Mouse (Mus musculus) heart, embryonic 11.5 days (tissue): Measurements from ENCODE around the gene Dupd1. TPM values are rescaled to one million over a fixed set of nuclear protein-coding genes. Genes with fewer than 3 reads are reported as not detected.
A peak's percentile ranks its signal among the peaks of the same experiment; 100 is the strongest.
"Not testable (repeated sequence)": the region's sequence is repeated elsewhere in the genome, so short reads cannot be mapped to it uniquely, and the experiment has no call there.

ENCODE experiments used
- ATAC-seq: fragments of 200-750 bp; cut with Nextera tagmentation; replicated peaks from 2 replicates; pipeline ENCODE4 v1.8.0; 2017; ENCODE audit warnings: moderate library complexity; ENCODE audit not compliant: insufficient number of reproducible peaks, low FRiP score, low TSS enrichment
- H3K27ac ChIP-seq: fragments of 300-500 bp; sonication (generic); 2 replicates; pipeline ENCODE4 v1.5.1; 2014; ENCODE audit warnings: mild to moderate bottlenecking, low read depth, low read length
- H3K27me3 ChIP-seq: fragments of 300-500 bp; sonication (generic); 2 replicates; pipeline ENCODE4 v1.6.1; 2014; ENCODE audit warnings: mild to moderate bottlenecking, low read length, mixed read lengths; ENCODE audit not compliant: control insufficient read depth, insufficient read depth
- H3K36me3 ChIP-seq: fragments of 300-500 bp; sonication (generic); 2 replicates; pipeline ENCODE4 v1.6.1; 2014; ENCODE audit warnings: mild to moderate bottlenecking, low read length, moderate library complexity, mixed read lengths; ENCODE audit not compliant: control insufficient read depth, insufficient read depth
- H3K4me1 ChIP-seq: fragments of 300-500 bp; sonication (generic); 2 replicates; pipeline ENCODE4 v1.6.1; 2014; ENCODE audit warnings: low read length; ENCODE audit not compliant: control insufficient read depth, insufficient read depth
- H3K4me2 ChIP-seq: fragments of 300-500 bp; sonication (generic); 2 replicates; pipeline ENCODE4 v1.6.1; 2014; ENCODE audit warnings: mild to moderate bottlenecking, moderate library complexity
- H3K4me3 ChIP-seq: fragments of 300-500 bp; sonication (generic); 2 replicates; pipeline ENCODE4 v1.5.1; 2014; ENCODE audit warnings: low read depth, low read length
- H3K9ac ChIP-seq: fragments of 300-500 bp; sonication (generic); 2 replicates; pipeline ENCODE4 v1.6.1; 2014; ENCODE audit warnings: mild to moderate bottlenecking, low read depth, low read length, moderate library complexity
- H3K9me3 ChIP-seq: fragments of 300-500 bp; sonication (generic); replicated peaks from 2 replicates; pipeline ENCODE4 v1.6.1; 2016; ENCODE audit warnings: low read length; ENCODE audit not compliant: control insufficient read depth
- WGBS: fragments of 180-500 bp; shearing (Covaris S2); extraction: QIAGEN DNeasy Blood & Tissue Kit; methylation state at CpG from one replicate; pipeline ENCODE4 v1.1.7; 2014; ENCODE audit not compliant: insufficient replicate concordance; 5-methylcytosine and 5-hydroxymethylcytosine counted together
- polyA plus RNA-seq: library from polyadenylated mRNA; unstranded; fragments of >200 nt; fragmentation: Nextera tagmentation; extraction: Ambion mirVana; gene quantifications from 2 replicates; pipeline ENCODE4 v1.2.1, GENCODE M21; 2014

Gene Dupd1
- polyA plus RNA-seq, 1 experiment from 2014 or later, result not detected

DNA sequence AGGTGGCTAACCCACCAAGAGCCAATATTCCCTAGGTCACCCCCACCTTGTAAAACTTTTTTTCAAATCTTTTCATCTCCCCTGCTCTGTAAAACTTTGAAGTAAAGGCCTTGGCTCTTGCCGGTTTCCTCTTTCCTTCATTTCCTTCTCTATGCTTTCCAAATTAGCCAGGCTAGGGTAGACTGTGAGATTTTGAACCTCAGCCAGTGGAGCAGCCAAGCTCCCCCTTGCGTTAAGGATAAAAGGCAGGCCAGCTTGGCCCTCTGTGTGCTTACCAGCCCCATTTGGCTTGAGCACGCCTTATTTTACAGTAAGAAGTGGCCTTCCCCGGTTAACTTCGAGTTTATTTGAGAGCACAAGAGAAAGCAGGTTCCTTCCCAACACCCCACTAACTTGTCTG, 39.9 kb downstream of the Dupd1 start:
- no peaks in the 10 kb centered on the region for H3K9me3 ChIP-seq
- peaks cover 8% of the 10 kb centered on the region for H3K36me3 ChIP-seq
- H3K27me3 ChIP-seq, result no peaks in the 10 kb centered on the region; the same call in 1 of the 2 replicates
- H3K4me1 ChIP-seq, result peaks cover 4% of the 10 kb centered on the region
- H3K4me3 ChIP-seq, result no peak overlapping the region
- no peak overlapping the region for H3K4me2 ChIP-seq
- 71% methylated on average over 5 of the region's 5 CpGs for WGBS
- H3K27ac ChIP-seq, result no peak overlapping the region
- no peak for ATAC-seq
- no peak overlapping the region for H3K9ac ChIP-seq

DNA sequence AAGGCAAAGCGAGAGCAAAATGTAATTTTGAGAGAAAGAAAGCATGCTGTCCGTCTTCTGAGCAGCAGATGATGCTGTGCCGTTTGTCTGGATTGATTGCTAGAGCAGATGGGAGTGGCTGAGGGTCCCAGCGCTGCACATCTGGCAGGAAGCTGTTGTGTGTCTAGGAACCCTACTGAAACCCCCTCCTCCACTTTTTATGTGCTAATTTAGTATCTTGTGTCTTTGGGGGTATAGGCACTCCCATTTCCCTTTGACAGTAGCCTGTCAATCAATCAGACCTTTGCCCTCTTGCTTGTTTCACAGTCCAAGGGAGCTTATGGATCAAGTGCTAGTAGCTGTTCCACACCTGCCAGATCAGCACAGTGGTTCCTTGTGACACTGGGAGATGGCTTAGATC, 41.3 kb downstream of the Dupd1 start:
- no peak overlapping the region for H3K27ac ChIP-seq
- H3K36me3 ChIP-seq, result peaks cover 17% of the 10 kb centered on the region
- ATAC-seq, result no peak
- H3K27me3 ChIP-seq, result no peaks in the 10 kb centered on the region; the same call in 1 of the 2 replicates
- no peaks in the 10 kb centered on the region; the same call in 1 of the 2 replicates for H3K4me1 ChIP-seq
- H3K4me2 ChIP-seq, result no peak overlapping the region
- no peak overlapping the region for H3K4me3 ChIP-seq
- no peaks in the 10 kb centered on the region for H3K9me3 ChIP-seq
- H3K9ac ChIP-seq, result no peak overlapping the region
- WGBS, result 79% methylated on average over 4 of the region's 4 CpGs

DNA sequence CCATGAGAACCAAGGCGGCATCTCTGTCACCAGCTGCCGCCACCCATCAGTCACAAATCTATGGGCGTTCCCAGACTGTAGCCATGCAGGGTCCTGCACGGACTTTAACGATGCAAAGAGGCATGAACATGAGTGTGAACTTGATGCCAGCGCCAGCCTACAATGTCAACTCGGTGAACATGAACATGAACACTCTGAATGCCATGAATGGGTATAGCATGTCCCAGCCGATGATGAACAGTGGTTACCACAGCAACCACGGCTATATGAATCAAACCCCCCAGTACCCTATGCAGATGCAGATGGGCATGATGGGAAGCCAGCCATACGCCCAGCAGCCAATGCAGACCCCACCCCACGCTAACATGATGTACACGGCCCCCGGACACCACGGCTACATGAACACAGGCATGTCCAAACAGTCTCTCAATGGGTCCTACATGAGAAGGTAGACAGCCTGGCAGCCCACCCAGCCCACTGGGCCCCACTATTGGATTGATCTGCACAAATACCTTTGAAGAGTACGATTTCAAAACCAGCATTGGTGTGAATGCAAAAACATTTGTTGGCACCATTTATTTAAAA, 43.9 kb downstream of the Dupd1 start:
- peaks cover 17% of the 10 kb centered on the region for H3K36me3 ChIP-seq
- not testable (repeated sequence) for ATAC-seq, H3K4me1 ChIP-seq, H3K9me3 ChIP-seq, H3K9ac ChIP-seq, H3K27ac ChIP-seq, H3K4me2 ChIP-seq, H3K4me3 ChIP-seq, H3K27me3 ChIP-seq
- 92% methylated on average over 15 of the region's 15 CpGs for WGBS

DNA sequence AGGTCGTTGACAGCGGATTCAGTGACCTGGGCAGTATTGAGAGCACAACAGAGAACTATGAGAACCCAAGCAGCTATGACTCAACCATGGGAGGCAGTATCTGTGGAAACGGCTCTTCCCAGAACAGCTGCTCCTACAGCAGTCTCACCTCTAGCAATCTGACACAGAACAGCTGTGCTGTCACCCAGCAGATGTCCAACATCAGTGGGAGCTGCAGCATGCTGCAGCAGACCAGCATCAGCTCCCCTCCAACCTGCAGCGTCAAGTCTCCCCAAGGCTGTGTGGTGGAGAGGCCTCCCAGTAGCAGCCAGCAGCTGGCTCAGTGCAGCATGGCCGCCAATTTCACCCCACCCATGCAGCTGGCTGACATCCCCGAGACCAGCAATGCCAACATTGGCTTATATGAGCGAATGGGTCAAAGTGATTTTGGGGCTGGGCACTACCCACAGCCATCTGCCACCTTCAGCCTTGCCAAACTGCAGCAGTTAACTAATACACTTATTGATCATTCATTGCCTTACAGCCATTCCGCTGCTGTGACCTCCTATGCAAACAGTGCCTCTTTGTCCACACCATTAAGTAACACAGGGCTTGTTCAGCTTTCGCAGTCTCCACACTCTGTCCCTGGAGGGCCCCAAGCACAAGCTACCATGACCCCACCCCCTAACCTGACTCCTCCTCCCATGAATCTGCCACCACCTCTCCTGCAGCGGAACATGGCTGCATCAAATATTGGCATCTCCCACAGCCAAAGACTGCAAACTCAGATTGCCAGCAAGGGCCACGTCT, 44.5 kb downstream of the Dupd1 start:
- Histone ChIP-seq H3K9me3 (no peaks in the 10 kb centered on the region), H3K4me3 (no peak overlapping the region), H3K9ac (no peak overlapping the region), H3K36me3 (peaks cover 17% of the 10 kb centered on the region), H3K27me3 (no peaks in the 10 kb centered on the region), H3K4me1 (no peaks in the 10 kb centered on the region; the same call in 1 of the 2 replicates), H3K27ac (no peak overlapping the region), H3K4me2 (no peak overlapping the region)
- 0 out of 2 replicates have a peak, but pooled peaks have one; percentile 46 for ATAC-seq
- 77% methylated on average over 11 of the region's 11 CpGs for WGBS

DNA sequence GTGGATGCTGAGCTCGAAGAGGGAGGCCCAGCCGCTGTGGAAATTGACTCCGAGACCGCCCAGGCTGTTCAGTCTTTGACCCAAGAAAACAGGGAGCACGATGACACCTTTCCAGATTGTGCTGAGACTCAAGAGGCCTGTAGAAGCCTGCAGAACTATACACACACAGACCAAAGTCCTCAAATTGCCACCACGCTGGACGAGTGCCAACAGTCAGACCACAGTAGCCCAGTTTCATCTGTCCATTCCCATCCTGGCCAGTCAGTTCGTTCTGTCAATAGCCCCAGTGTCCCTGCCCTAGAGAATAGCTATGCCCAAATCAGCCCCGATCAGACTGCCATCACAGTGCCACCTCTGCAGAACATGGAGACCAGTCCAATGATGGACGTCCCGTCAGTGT, 45.2 kb downstream of the Dupd1 start:
- no peaks in the 10 kb centered on the region for H3K9me3 ChIP-seq
- H3K4me3 ChIP-seq, result no peak overlapping the region
- H3K4me2 ChIP-seq, result no peak overlapping the region
- peaks cover 17% of the 10 kb centered on the region for H3K36me3 ChIP-seq
- no peaks in the 10 kb centered on the region for H3K27me3 ChIP-seq
- ATAC-seq, result no peak
- H3K27ac ChIP-seq, result no peak overlapping the region
- WGBS, result 84% methylated on average over 11 of the region's 11 CpGs
- no peak overlapping the region for H3K9ac ChIP-seq
- H3K4me1 ChIP-seq, result no peaks in the 10 kb centered on the region; the same call in 1 of the 2 replicates

DNA sequence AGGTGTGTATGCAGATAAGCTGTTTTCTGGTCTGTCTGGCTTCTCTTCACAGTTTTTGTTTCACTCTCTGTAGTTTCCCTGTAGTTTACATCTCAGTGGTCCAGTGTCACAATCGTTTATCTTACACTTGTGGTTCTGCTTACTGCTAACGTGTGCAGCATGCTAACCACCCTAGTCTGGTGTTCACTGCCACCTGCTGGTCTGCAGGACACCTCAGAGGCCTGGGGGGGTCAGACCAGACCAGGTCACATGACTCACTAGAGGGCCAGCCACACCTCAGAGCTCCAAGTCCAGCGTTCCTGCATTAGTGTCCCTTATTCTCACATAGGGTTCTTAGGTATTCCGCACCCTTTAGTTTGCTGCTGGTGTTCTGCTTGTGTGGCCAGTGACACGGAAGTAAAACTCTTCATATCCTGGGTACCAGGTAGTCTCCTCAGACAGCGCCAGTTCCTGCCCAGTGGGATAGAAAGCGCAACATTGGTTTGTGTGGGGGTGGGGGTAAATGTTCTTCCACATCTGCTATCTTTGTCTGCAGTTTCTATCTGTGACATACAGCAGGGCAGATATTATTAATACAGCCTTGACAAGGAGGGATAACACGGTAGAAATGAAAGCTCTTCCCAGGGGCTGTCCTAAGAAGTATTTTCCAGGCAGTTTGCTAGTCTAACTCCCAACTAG, 51.8 kb downstream of the Dupd1 start:
- no peak for ATAC-seq
- Histone ChIP-seq H3K27me3 (no peaks in the 10 kb centered on the region), H3K36me3 (peaks cover 10% of the 10 kb centered on the region; the same call in 1 of the 2 replicates), H3K4me2 (no peak overlapping the region), H3K27ac (no peak overlapping the region), H3K9ac (no peak overlapping the region), H3K4me1 (peaks cover 9% of the 10 kb centered on the region), H3K4me3 (no peak overlapping the region), H3K9me3 (no peaks in the 10 kb centered on the region)
- 75% methylated on average over 8 of the region's 8 CpGs for WGBS

DNA sequence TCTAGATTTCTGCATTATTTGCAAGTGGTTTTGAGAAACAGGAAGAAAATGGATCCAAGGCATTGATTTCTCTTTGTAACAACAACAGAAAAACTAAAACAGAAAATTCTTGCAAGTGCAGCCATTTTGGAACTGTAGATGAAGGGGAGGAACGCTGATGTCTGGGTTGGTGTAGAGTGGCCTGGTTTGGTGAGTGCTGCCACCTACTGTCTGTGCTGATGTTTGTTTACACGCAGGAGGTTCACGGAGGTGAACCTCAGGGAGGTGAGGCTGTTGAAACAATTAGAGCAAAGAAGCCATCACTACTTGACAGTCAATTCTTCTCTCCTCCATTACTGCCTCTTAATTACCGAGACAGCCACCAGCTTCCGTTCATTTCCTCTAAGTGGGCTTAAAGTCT, 54.7 kb downstream of the Dupd1 start:
- H3K9ac ChIP-seq, result no peak overlapping the region
- ATAC-seq, result 0 out of 2 replicates have a peak, but pooled peaks have one; percentile 68

DNA sequence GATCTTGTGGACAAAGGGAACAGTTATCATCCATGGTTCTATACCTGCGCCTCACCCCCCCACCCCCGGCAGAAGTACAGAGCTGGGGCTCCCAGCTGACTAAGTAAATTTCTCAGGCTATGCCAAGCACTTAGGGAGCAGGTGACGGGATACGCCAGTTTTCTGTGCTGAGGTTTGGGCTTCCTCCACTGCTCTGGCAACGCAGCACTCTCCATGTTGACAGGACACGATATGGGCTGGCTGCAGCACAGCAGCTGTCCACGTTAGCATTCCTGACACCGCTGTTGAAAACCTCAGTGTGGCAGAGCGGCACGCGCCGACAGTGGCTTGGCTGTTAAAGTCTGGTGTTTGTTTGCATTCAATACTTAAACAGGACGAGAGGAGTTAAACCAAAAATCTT, 55.2 kb downstream of the Dupd1 start:
- ATAC-seq, result 0 out of 2 replicates have a peak, but pooled peaks have one; percentile 65
- H3K4me3 ChIP-seq, result no peak overlapping the region

More for the DNA sequence above, 54.7 kb downstream of the Dupd1 start:
- no peak overlapping the region for H3K27ac ChIP-seq
- no peak overlapping the region for H3K4me3 ChIP-seq
- WGBS, result 37% methylated on average over 5 of the region's 5 CpGs
- H3K9me3 ChIP-seq, result no peaks in the 10 kb centered on the region
- H3K36me3 ChIP-seq, result peaks cover 10% of the 10 kb centered on the region; the same call in 1 of the 2 replicates
- no peaks in the 10 kb centered on the region for H3K27me3 ChIP-seq
- peaks cover 9% of the 10 kb centered on the region for H3K4me1 ChIP-seq
- peak overlapping the region; percentile 48 for H3K4me2 ChIP-seq

More for the DNA sequence above, 55.2 kb downstream of the Dupd1 start:
- H3K27me3 ChIP-seq, result no peaks in the 10 kb centered on the region
- H3K9ac ChIP-seq, result no peak overlapping the region
- peak overlapping the region; percentile 48 for H3K4me2 ChIP-seq
- H3K9me3 ChIP-seq, result no peaks in the 10 kb centered on the region
- peaks cover 8% of the 10 kb centered on the region; the same call in 1 of the 2 replicates for H3K36me3 ChIP-seq
- 47% methylated on average over 13 of the region's 13 CpGs for WGBS
- peaks cover 9% of the 10 kb centered on the region for H3K4me1 ChIP-seq
- H3K27ac ChIP-seq, result peak overlapping the region; percentile 47; the same call in 1 of the 2 replicates
